Mouse (Mus musculus) heart, embryonic 11.5 days (tissue): Measurements from ENCODE around the gene Draxin. TPM values are rescaled to one million over a fixed set of nuclear protein-coding genes. Genes with fewer than 3 reads are reported as not detected.

Experiments
- ATAC-seq: fragments of 200-750 bp; cut with Nextera tagmentation; replicated peaks from 2 replicates; pipeline ENCODE4 v1.8.0; 2017; ENCODE audit warnings: moderate library complexity; ENCODE audit not compliant: insufficient number of reproducible peaks, low FRiP score, low TSS enrichment
- H3K27ac ChIP-seq: fragments of 300-500 bp; sonication (generic); 2 replicates; pipeline ENCODE4 v1.5.1; 2014; ENCODE audit warnings: mild to moderate bottlenecking, low read depth, low read length
- H3K27me3 ChIP-seq: fragments of 300-500 bp; sonication (generic); 2 replicates; pipeline ENCODE4 v1.6.1; 2014; ENCODE audit warnings: mild to moderate bottlenecking, low read length, mixed read lengths; ENCODE audit not compliant: control insufficient read depth, insufficient read depth
- H3K36me3 ChIP-seq: fragments of 300-500 bp; sonication (generic); 2 replicates; pipeline ENCODE4 v1.6.1; 2014; ENCODE audit warnings: mild to moderate bottlenecking, low read length, moderate library complexity, mixed read lengths; ENCODE audit not compliant: control insufficient read depth, insufficient read depth
- H3K4me1 ChIP-seq: fragments of 300-500 bp; sonication (generic); 2 replicates; pipeline ENCODE4 v1.6.1; 2014; ENCODE audit warnings: low read length; ENCODE audit not compliant: control insufficient read depth, insufficient read depth
- H3K4me2 ChIP-seq: fragments of 300-500 bp; sonication (generic); 2 replicates; pipeline ENCODE4 v1.6.1; 2014; ENCODE audit warnings: mild to moderate bottlenecking, moderate library complexity
- H3K4me3 ChIP-seq: fragments of 300-500 bp; sonication (generic); 2 replicates; pipeline ENCODE4 v1.5.1; 2014; ENCODE audit warnings: low read depth, low read length
- H3K9ac ChIP-seq: fragments of 300-500 bp; sonication (generic); 2 replicates; pipeline ENCODE4 v1.6.1; 2014; ENCODE audit warnings: mild to moderate bottlenecking, low read depth, low read length, moderate library complexity
- H3K9me3 ChIP-seq: fragments of 300-500 bp; sonication (generic); replicated peaks from 2 replicates; pipeline ENCODE4 v1.6.1; 2016; ENCODE audit warnings: low read length; ENCODE audit not compliant: control insufficient read depth
- WGBS: fragments of 180-500 bp; shearing (Covaris S2); extraction: QIAGEN DNeasy Blood & Tissue Kit; methylation state at CpG from one replicate; pipeline ENCODE4 v1.1.7; 2014; ENCODE audit not compliant: insufficient replicate concordance; 5-methylcytosine and 5-hydroxymethylcytosine counted together
- polyA plus RNA-seq: library from polyadenylated mRNA; unstranded; fragments of >200 nt; fragmentation: Nextera tagmentation; extraction: Ambion mirVana; gene quantifications from 2 replicates; pipeline ENCODE4 v1.2.1, GENCODE M21; 2014

Draxin gene
- polyA plus RNA-seq, 1 experiment from 2014 or later, result 0.16 TPM

DNA sequence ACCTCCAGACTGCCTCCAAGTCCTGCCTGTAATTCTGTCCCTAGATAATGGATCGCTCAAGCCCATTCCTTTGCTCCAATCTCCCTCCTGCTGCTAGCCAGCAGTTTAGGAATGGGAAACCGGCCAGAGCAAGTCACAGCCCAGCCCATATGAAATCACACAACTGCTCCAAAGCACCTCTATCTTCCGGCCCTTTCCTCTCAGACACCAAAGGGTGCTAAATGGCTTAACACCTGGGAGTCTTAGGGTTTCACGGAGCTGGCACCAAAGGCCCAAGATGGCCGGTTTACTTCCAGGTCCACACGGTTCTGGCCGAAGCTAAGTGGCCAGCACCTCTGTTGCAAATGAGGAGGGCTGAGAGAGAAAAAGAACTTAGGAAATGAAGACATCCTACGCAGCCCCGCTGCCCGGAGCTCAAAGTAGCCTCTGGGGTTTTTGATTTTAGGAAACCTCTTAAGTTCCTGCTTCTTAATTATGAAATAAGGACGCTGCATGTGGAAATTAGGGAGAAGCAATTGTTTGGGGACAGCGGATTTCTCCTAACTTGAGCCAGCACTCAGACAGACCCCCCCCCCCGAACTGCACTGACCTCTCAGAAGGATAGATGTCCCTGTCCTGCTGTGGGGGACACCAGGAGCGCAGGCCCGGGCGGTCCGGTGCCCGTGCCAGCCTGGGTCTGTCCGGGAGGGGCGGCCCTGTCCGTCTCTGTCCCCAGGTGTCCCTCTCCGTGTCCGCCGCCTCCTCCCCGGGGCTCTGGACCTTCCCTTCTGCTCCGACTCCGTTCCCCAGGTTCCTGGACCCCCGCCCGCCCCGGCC, 43.2 kb downstream of the Draxin start:
- Histone ChIP-seq H3K4me2 (peak overlapping the region; percentile 81), H3K4me3 (peak overlapping the region; percentile 76), H3K9me3 (no peaks in the 10 kb centered on the region), H3K4me1 (peaks cover 32% of the 10 kb centered on the region), H3K9ac (peak overlapping the region; percentile 80), H3K27ac (peak overlapping the region; percentile 35; the same call in 1 of the 2 replicates), H3K27me3 (no peaks in the 10 kb centered on the region), H3K36me3 (no peaks in the 10 kb centered on the region)
- WGBS, result 2% methylated on average over 30 of the region's 30 CpGs
- peak; percentile 40 for ATAC-seq

DNA sequence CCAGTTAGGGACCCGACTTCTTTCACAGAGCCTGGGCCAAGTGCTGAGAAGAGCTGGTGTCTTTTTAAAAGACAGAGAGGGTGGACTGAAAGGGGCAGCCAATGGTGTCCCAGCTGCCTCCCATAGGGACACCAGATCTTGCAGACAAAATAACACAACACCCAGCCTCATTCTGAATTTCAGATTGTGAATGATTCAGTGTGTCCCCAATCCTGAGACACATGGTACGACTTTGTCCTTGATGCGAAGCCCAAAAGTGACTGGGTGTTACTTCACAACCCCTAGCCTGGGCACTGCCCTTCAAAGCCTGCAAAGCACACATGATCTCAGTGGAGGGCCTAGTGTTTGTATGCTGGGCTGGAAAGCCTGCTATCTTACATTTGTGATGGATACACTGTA, 44.6 kb downstream of the Draxin start:
- Histone ChIP-seq H3K9ac (no peak overlapping the region), H3K27me3 (no peaks in the 10 kb centered on the region), H3K9me3 (no peaks in the 10 kb centered on the region), H3K4me1 (peaks cover 32% of the 10 kb centered on the region), H3K27ac (no peak overlapping the region), H3K36me3 (no peaks in the 10 kb centered on the region), H3K4me2 (no peak overlapping the region), H3K4me3 (no peak overlapping the region)
- WGBS, result 72% methylated on average over 3 of the region's 3 CpGs
- ATAC-seq, result no peak

DNA sequence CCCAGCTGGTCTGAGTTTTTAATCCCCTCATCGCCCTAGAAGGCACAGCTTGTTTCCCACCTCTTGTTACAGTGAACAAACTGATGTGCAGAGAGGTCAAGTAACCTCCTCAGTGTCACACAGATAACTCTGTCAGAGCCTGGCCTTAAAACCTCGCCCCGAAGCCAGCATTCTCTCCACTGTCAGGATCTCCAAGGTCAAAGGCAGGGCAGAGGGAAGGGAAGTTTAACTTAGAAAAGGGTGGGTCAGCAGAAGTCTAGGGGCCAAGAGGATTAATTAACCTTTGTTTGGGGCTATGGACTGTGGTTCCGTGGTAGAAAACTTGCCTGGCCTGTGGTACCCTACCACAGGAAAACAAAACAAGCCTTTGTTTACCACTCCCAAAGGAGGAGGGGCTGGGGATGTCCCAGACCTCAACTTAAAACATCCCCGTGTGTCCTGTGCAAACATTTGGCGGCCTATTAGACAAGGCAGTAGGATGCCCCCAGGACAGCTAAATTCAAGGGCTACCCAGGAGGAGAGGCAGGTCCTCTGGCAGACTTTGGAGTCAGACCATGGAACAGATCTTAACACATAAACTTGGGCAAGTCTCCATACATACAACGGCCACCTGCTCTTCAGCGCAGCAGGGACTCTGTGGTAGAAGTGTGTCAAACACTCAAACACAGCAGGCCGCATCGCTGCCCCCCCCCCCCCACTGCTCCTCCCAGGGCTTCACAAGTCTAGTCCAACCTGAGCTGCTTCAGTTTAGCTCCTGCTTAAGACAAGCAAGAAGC, 45.2 kb downstream of the Draxin start:
- ATAC-seq, result no peak
- H3K9ac ChIP-seq, result no peak overlapping the region
- H3K27me3 ChIP-seq, result no peaks in the 10 kb centered on the region
- WGBS, result 38% methylated on average over 10 of the region's 10 CpGs
- H3K4me3 ChIP-seq, result no peak overlapping the region
- no peaks in the 10 kb centered on the region for H3K9me3 ChIP-seq
- H3K4me1 ChIP-seq, result peaks cover 32% of the 10 kb centered on the region
- no peak overlapping the region; the same call in 1 of the 2 replicates for H3K27ac ChIP-seq
- peaks cover 2% of the 10 kb centered on the region; the same call in 1 of the 2 replicates for H3K36me3 ChIP-seq
- no peak overlapping the region for H3K4me2 ChIP-seq

DNA sequence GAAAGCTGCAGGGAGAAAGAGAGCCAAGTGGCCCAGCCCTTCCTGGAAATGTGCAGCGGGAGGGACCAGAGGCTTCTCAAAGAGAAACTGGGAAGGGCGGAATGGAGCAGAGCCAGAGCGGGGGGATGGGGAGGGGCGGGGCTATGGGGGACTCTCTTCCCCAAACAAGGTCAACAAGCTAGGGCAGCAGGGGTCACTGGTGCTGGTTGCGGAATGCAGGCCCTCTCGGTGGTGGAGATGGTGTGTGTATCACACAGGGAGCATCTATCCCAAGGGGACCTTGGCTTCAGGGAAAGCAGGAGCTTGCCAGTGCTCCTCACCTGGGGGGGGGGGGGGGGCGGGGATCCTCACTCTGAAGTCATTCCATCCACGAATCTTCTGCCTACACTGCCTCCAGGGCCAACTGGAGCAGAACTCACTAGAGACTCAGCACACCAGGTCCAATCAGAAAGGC, 46.2 kb downstream of the Draxin start:
- no peaks in the 10 kb centered on the region for H3K9me3 ChIP-seq
- H3K4me1 ChIP-seq, result peaks cover 32% of the 10 kb centered on the region
- no peak for ATAC-seq
- no peaks in the 10 kb centered on the region for H3K27me3 ChIP-seq
- H3K4me2 ChIP-seq, result peak overlapping the region; percentile 10; the same call in 1 of the 2 replicates
- WGBS, result 12% methylated on average over 8 of the region's 8 CpGs
- H3K4me3 ChIP-seq, result no peak overlapping the region
- H3K36me3 ChIP-seq, result peaks cover 4% of the 10 kb centered on the region; the same call in 1 of the 2 replicates
- no peak overlapping the region for H3K9ac ChIP-seq
- H3K27ac ChIP-seq, result peak overlapping the region; percentile 12; the same call in 1 of the 2 replicates

DNA sequence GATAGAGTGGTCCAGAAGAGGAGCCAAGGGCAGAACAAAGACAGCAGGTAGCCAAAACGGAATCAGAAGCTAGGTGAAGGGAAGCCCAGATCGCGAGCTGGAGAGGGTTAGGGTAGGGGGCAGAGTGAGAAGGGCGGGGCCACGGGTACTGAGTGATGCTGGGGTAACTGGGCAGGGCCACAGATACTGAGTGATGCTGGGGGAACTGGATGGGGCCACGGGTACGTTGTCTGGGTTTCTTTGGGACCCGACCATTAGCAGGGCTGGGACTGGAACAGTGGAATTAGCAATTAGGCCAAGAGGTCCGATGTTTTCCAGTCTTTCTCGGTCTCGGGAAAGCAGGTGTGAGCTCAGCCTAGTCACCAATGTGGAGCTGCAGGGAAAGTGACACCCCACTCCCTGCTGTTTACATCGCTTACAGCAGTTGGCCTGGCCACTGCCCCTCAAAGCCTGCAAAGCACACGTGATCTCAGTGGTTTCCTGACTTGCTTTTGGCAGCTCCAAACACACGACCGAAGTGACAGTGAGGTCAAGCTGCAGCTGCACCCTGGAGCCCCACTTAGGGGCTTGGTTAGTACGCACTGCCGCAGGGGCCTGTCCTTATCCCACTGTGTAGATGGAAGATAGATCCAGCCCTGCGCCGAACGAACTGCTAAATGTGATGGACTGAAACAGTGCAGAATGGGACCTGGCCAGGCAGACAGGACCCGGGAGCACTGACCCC, 47.2 kb downstream of the Draxin start:
- H3K4me2 ChIP-seq, result peak overlapping the region; percentile 17
- no peak overlapping the region for H3K4me3 ChIP-seq
- no peak overlapping the region for H3K9ac ChIP-seq
- H3K9me3 ChIP-seq, result no peaks in the 10 kb centered on the region
- H3K27ac ChIP-seq, result no peak overlapping the region
- peaks cover 32% of the 10 kb centered on the region for H3K4me1 ChIP-seq
- no peak for ATAC-seq
- no peaks in the 10 kb centered on the region for H3K27me3 ChIP-seq
- H3K36me3 ChIP-seq, result peaks cover 4% of the 10 kb centered on the region; the same call in 1 of the 2 replicates
- WGBS, result 43% methylated on average over 21 of the region's 21 CpGs

DNA sequence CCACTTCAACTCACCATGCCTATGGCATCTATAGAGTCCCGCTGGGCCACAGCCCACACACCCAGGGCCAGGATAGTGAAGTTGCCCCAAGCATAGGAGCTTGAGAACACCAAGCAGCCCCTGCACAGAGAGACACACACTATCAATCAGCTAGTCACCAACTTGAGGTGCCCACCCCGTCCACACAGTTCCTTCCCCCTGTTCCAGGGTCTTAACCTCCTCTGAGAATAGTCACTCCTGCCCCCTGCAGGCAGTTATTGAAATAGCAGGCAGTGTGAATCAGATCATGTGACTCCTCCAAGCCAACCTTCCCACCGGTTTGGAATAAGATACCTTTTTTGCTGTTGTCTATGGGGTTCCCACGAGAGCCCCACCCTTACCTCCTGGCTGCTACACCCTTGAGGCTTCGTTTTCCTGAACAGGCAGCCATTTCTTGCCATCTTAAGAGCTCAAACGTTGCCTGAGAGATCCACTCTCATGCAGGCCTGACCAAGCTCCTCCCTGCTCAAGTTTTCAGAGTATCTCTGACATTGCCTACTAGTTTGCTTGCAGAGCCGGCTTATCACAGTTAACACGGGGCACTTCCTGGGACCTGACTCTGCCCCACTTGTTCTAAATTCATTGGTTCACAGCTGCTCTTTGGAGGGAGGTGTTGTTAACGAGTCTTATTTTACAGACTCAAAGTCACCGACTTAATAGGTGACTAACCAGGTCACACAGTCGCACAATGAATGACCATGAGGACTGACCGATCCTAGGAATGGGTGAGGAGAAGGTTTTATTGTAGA, 48.0 kb downstream of the Draxin start:
- H3K27me3 ChIP-seq, result no peaks in the 10 kb centered on the region
- H3K4me3 ChIP-seq, result no peak overlapping the region
- WGBS, result 41% methylated on average over 12 of the region's 12 CpGs
- H3K36me3 ChIP-seq, result peaks cover 4% of the 10 kb centered on the region; the same call in 1 of the 2 replicates
- H3K9ac ChIP-seq, result no peak overlapping the region
- no peak overlapping the region for H3K4me2 ChIP-seq
- peak; percentile 4; the same call in 1 of the 2 replicates for ATAC-seq
- H3K9me3 ChIP-seq, result no peaks in the 10 kb centered on the region
- no peak overlapping the region for H3K27ac ChIP-seq
- peaks cover 29% of the 10 kb centered on the region for H3K4me1 ChIP-seq

DNA sequence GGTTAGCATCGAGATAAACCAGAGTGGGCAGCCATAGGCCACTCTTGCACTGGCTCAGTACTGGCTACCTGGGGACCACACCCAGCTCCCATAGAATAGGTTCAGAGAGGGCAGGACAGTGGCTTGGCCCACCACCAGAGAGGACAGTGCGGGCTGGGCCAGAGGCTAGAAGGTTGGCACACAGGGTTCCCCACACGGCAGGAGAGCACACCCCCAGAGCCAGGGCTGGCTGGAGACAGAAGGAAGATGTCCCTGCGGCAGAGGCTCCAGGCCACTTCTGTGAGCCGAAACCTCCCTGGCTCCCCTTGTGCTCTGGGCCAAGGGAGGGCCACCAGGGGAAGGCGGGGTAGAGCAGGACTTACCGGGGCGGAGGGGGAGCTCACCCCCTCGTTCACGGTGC, 49.3 kb downstream of the Draxin start:
- Histone ChIP-seq H3K4me1 (peaks cover 29% of the 10 kb centered on the region), H3K4me3 (no peak overlapping the region), H3K36me3 (peaks cover 4% of the 10 kb centered on the region; the same call in 1 of the 2 replicates), H3K9me3 (no peaks in the 10 kb centered on the region), H3K4me2 (no peak overlapping the region), H3K27ac (no peak overlapping the region), H3K9ac (no peak overlapping the region), H3K27me3 (no peaks in the 10 kb centered on the region)
- ATAC-seq, result no peak
- WGBS, result 93% methylated on average over 10 of the region's 10 CpGs
